Mouse (Mus musculus) frontal cortex, postnatal 14 days (tissue): ENCODE measurements around the gene Prkca.

Source experiments
- DNase-seq, 2 experiments: peaks; one replicate each; pipeline ENCODE4 v3.0.0; 2022; ENCODE audit warnings: low spot score in 2 of 2

The Prkca gene

GRCm38 (mm10) chr11:108235081-108235703, 108.5 kb downstream of the Prkca start:
- no peak for DNase-seq

- no peak for DNase-seq
Measured at GRCm38 (mm10) chr11:108233015-108233414, 110.7 kb downstream of the Prkca start.

GRCm38 (mm10) chr11:108230101-108230500, 113.6 kb downstream of the Prkca start:
- no peak for DNase-seq

GRCm38 (mm10) chr11:108229176-108229946, 114.4 kb downstream of the Prkca start:
- no peak for DNase-seq

GRCm38 (mm10) chr11:108228497-108228896, 115.2 kb downstream of the Prkca start:
- DNase-seq = no peak

- DNase-seq = no peak
Measured at GRCm38 (mm10) chr11:108226248-108226647, 117.5 kb downstream of the Prkca start.

GRCm38 (mm10) chr11:108224233-108224973, 119.3 kb downstream of the Prkca start:
- DNase-seq = no peak

- no peak for DNase-seq
Measured at GRCm38 (mm10) chr11:108223613-108224232, 120.0 kb downstream of the Prkca start.

- peak in 1 of 2 experiments; percentile 50 for DNase-seq
Measured at GRCm38 (mm10) chr11:108223154-108223553, 120.6 kb downstream of the Prkca start.

GRCm38 (mm10) chr11:108222616-108223015, 121.1 kb downstream of the Prkca start:
- DNase-seq = peak in 1 of 2 experiments; percentile 51

- DNase-seq = no peak
Measured at GRCm38 (mm10) chr11:108222026-108222425, 121.7 kb downstream of the Prkca start.

GRCm38 (mm10) chr11:108221124-108221835, 122.4 kb downstream of the Prkca start:
- DNase-seq = peak in 1 of 2 experiments; percentile 43

GRCm38 (mm10) chr11:108220605-108221004, 123.1 kb downstream of the Prkca start:
- DNase-seq = no peak

GRCm38 (mm10) chr11:108217043-108217442, 126.7 kb downstream of the Prkca start:
- no peak for DNase-seq

- DNase-seq = no peak
Measured at GRCm38 (mm10) chr11:108216064-108216463, 127.7 kb downstream of the Prkca start.

GRCm38 (mm10) chr11:108215466-108215865, 128.3 kb downstream of the Prkca start:
- DNase-seq = no peak

GRCm38 (mm10) chr11:108214521-108215223, 129.1 kb downstream of the Prkca start:
- no peak for DNase-seq

- DNase-seq = no peak
Measured at GRCm38 (mm10) chr11:108213783-108214182, 129.9 kb downstream of the Prkca start.

- DNase-seq = no peak
Measured at GRCm38 (mm10) chr11:108212638-108213037, 131.1 kb downstream of the Prkca start.

- DNase-seq = no peak
Measured at GRCm38 (mm10) chr11:108212030-108212429, 131.7 kb downstream of the Prkca start.

- no peak for DNase-seq
Measured at GRCm38 (mm10) chr11:108210749-108211148, 133.0 kb downstream of the Prkca start.
